Mouse (Mus musculus): ENCODE data around the gene Pgf. TPM values are rescaled to one million over a fixed set of nuclear protein-coding genes. Genes with fewer than 3 reads are reported as not detected.

Gene Pgf
- polyA plus RNA-seq, 1 experiment from 2014 or later = 15.9 TPM

GRCm38 (mm10) chr12:85201830-85202147 lies 24.2 kb upstream of the Pgf start:
- H3K4me1 ChIP-seq = peaks cover 34% of the 10 kb centered on the region
- H3K9ac ChIP-seq = no peak overlapping the region
- 57% methylated on average over 2 of the region's 2 CpGs for WGBS
- H3K4me3 ChIP-seq (replicated peaks) = no peak overlapping the region
- H3K4me2 ChIP-seq (replicated peaks) = 0 out of 2 replicates have a peak overlapping the region, but pooled peaks have one; percentile 15
- peak overlapping the region; percentile 72; the same call in 1 of the 2 replicates for H3K27ac ChIP-seq (replicated peaks)
- no peaks in the 10 kb centered on the region for H3K36me3 ChIP-seq
- ATAC-seq (ENCODE audit: insufficient number of reproducible peaks, low FRiP score, low TSS enrichment, low read depth) = no peak
- no peaks in the 10 kb centered on the region for H3K9me3 ChIP-seq (replicated peaks)
- no peaks in the 10 kb centered on the region; the same call in 1 of the 2 replicates for H3K27me3 ChIP-seq

GRCm38 (mm10) chr12:85200929-85201829 lies 23.6 kb upstream of the Pgf start:
- peak; percentile 64 for ATAC-seq (ENCODE audit: insufficient number of reproducible peaks, low FRiP score, low TSS enrichment, low read depth)
- H3K9me3 ChIP-seq (replicated peaks) = no peaks in the 10 kb centered on the region
- H3K27ac ChIP-seq (replicated peaks) = peak overlapping the region; percentile 72
- H3K4me1 ChIP-seq = peaks cover 38% of the 10 kb centered on the region
- peak overlapping the region; percentile 15; the same call in 1 of the 2 replicates for H3K4me2 ChIP-seq (replicated peaks)
- WGBS = 14% methylated on average over 24 of the region's 24 CpGs
- no peaks in the 10 kb centered on the region; the same call in 1 of the 2 replicates for H3K27me3 ChIP-seq
- H3K36me3 ChIP-seq = no peaks in the 10 kb centered on the region
- no peak overlapping the region for H3K9ac ChIP-seq
- H3K4me3 ChIP-seq (replicated peaks) = no peak overlapping the region

GRCm38 (mm10) chr12:85199954-85200353 lies 22.4 kb upstream of the Pgf start:
- no peak overlapping the region for H3K4me2 ChIP-seq (replicated peaks)
- H3K4me1 ChIP-seq = peaks cover 45% of the 10 kb centered on the region
- H3K36me3 ChIP-seq = no peaks in the 10 kb centered on the region
- no peaks in the 10 kb centered on the region for H3K9me3 ChIP-seq (replicated peaks)
- 70% methylated on average over 1 of the region's 1 CpGs for WGBS
- no peak overlapping the region for H3K4me3 ChIP-seq (replicated peaks)
- no peak for ATAC-seq (ENCODE audit: insufficient number of reproducible peaks, low FRiP score, low TSS enrichment, low read depth)
- no peak overlapping the region for H3K27ac ChIP-seq (replicated peaks)
- no peak overlapping the region for H3K9ac ChIP-seq
- H3K27me3 ChIP-seq = no peaks in the 10 kb centered on the region; the same call in 1 of the 2 replicates

- H3K4me1 ChIP-seq = peaks cover 62% of the 10 kb centered on the region
- H3K9ac ChIP-seq = no peak overlapping the region
- H3K4me3 ChIP-seq (replicated peaks) = no peak overlapping the region
- no peak for ATAC-seq (ENCODE audit: insufficient number of reproducible peaks, low FRiP score, low TSS enrichment, low read depth)
- H3K27me3 ChIP-seq = no peaks in the 10 kb centered on the region; the same call in 1 of the 2 replicates
- H3K4me2 ChIP-seq (replicated peaks) = no peak overlapping the region
- no peak overlapping the region for H3K27ac ChIP-seq (replicated peaks)
- H3K9me3 ChIP-seq (replicated peaks) = no peaks in the 10 kb centered on the region
- no peaks in the 10 kb centered on the region for H3K36me3 ChIP-seq
- 18% methylated on average over 8 of the region's 8 CpGs for WGBS
Observed at GRCm38 (mm10) chr12:85197936-85198335, 20.3 kb upstream of the Pgf start.

- 64% methylated on average over 7 of the region's 7 CpGs for WGBS
- H3K4me1 ChIP-seq = peaks cover 67% of the 10 kb centered on the region
- H3K9me3 ChIP-seq (replicated peaks) = no peaks in the 10 kb centered on the region
- no peaks in the 10 kb centered on the region; the same call in 1 of the 2 replicates for H3K27me3 ChIP-seq
- no peak overlapping the region for H3K4me3 ChIP-seq (replicated peaks)
- H3K27ac ChIP-seq (replicated peaks) = no peak overlapping the region
- ATAC-seq (ENCODE audit: insufficient number of reproducible peaks, low FRiP score, low TSS enrichment, low read depth) = no peak
- no peaks in the 10 kb centered on the region for H3K36me3 ChIP-seq
- no peak overlapping the region for H3K4me2 ChIP-seq (replicated peaks)
- no peak overlapping the region for H3K9ac ChIP-seq
Observed at GRCm38 (mm10) chr12:85197371-85197770, 19.8 kb upstream of the Pgf start.

GRCm38 (mm10) chr12:85196191-85196590 lies 18.6 kb upstream of the Pgf start:
- WGBS = 85% methylated on average over 10 of the region's 10 CpGs
- H3K4me1 ChIP-seq = peaks cover 57% of the 10 kb centered on the region

GRCm38 (mm10) chr12:85195086-85195485 lies 17.5 kb upstream of the Pgf start:
- no peak for ATAC-seq (ENCODE audit: insufficient number of reproducible peaks, low FRiP score, low TSS enrichment, low read depth)
- no peaks in the 10 kb centered on the region for H3K36me3 ChIP-seq
- WGBS = 82% methylated on average over 5 of the region's 5 CpGs
- H3K27me3 ChIP-seq = no peaks in the 10 kb centered on the region; the same call in 1 of the 2 replicates
- H3K4me3 ChIP-seq (replicated peaks) = no peak overlapping the region
- no peaks in the 10 kb centered on the region for H3K9me3 ChIP-seq (replicated peaks)
- H3K9ac ChIP-seq = no peak overlapping the region
- no peak overlapping the region for H3K27ac ChIP-seq (replicated peaks)
- no peak overlapping the region for H3K4me2 ChIP-seq (replicated peaks)
- H3K4me1 ChIP-seq = peaks cover 49% of the 10 kb centered on the region

More at GRCm38 (mm10) chr12:85196191-85196590, 18.6 kb upstream of the Pgf start:
- Histone ChIP-seq H3K9me3 (replicated peaks) (no peaks in the 10 kb centered on the region), H3K4me2 (replicated peaks) (no peak overlapping the region), H3K27ac (replicated peaks) (no peak overlapping the region), H3K27me3 (no peaks in the 10 kb centered on the region; the same call in 1 of the 2 replicates), H3K36me3 (no peaks in the 10 kb centered on the region), H3K4me3 (replicated peaks) (no peak overlapping the region), H3K9ac (no peak overlapping the region)
- ATAC-seq (ENCODE audit: insufficient number of reproducible peaks, low FRiP score, low TSS enrichment, low read depth) = no peak

GRCm38 (mm10) chr12:85194623-85195018 lies 17.0 kb upstream of the Pgf start:
- peak; percentile 51 for ATAC-seq (ENCODE audit: insufficient number of reproducible peaks, low FRiP score, low TSS enrichment, low read depth)
- H3K9me3 ChIP-seq (replicated peaks) = no peaks in the 10 kb centered on the region
- H3K4me3 ChIP-seq (replicated peaks) = no peak overlapping the region
- no peaks in the 10 kb centered on the region for H3K36me3 ChIP-seq
- H3K9ac ChIP-seq = no peak overlapping the region
- H3K27ac ChIP-seq (replicated peaks) = 0 out of 2 replicates have a peak overlapping the region, but pooled peaks have one; percentile 34
- no peaks in the 10 kb centered on the region for H3K27me3 ChIP-seq
- H3K4me1 ChIP-seq = peaks cover 49% of the 10 kb centered on the region
- 27% methylated on average over 4 of the region's 4 CpGs for WGBS
- H3K4me2 ChIP-seq (replicated peaks) = no peak overlapping the region

GRCm38 (mm10) chr12:85193923-85194622 lies 16.5 kb upstream of the Pgf start:
- Histone ChIP-seq H3K4me1 (peaks cover 49% of the 10 kb centered on the region), H3K9ac (no peak overlapping the region), H3K27me3 (no peaks in the 10 kb centered on the region), H3K4me3 (replicated peaks) (no peak overlapping the region), H3K36me3 (no peaks in the 10 kb centered on the region), H3K9me3 (replicated peaks) (no peaks in the 10 kb centered on the region), H3K4me2 (replicated peaks) (no peak overlapping the region), H3K27ac (replicated peaks) (0 out of 2 replicates have a peak overlapping the region, but pooled peaks have one; percentile 34)
- WGBS = 83% methylated on average over 11 of the region's 11 CpGs
- ATAC-seq (ENCODE audit: insufficient number of reproducible peaks, low FRiP score, low TSS enrichment, low read depth) = no peak

- WGBS = 83% methylated on average over 10 of the region's 10 CpGs
- no peak for ATAC-seq (ENCODE audit: insufficient number of reproducible peaks, low FRiP score, low TSS enrichment, low read depth)
- Histone ChIP-seq H3K9ac (no peak overlapping the region), H3K9me3 (replicated peaks) (no peaks in the 10 kb centered on the region), H3K4me1 (peaks cover 47% of the 10 kb centered on the region), H3K4me2 (replicated peaks) (no peak overlapping the region), H3K4me3 (replicated peaks) (no peak overlapping the region), H3K27me3 (no peaks in the 10 kb centered on the region), H3K36me3 (no peaks in the 10 kb centered on the region), H3K27ac (replicated peaks) (no peak overlapping the region)
Observed at GRCm38 (mm10) chr12:85193146-85193545, 15.6 kb upstream of the Pgf start.

- H3K4me2 ChIP-seq (replicated peaks) = 0 out of 2 replicates have a peak overlapping the region, but pooled peaks have one; percentile 0
- no peak for ATAC-seq (ENCODE audit: insufficient number of reproducible peaks, low FRiP score, low TSS enrichment, low read depth)
- H3K27me3 ChIP-seq = no peaks in the 10 kb centered on the region
- no peaks in the 10 kb centered on the region for H3K36me3 ChIP-seq
- H3K9ac ChIP-seq = no peak overlapping the region
- H3K4me1 ChIP-seq = peaks cover 42% of the 10 kb centered on the region
- WGBS = 25% methylated on average over 19 of the region's 19 CpGs
- no peak overlapping the region for H3K4me3 ChIP-seq (replicated peaks)
- no peak overlapping the region for H3K27ac ChIP-seq (replicated peaks)
- H3K9me3 ChIP-seq (replicated peaks) = no peaks in the 10 kb centered on the region
Observed at GRCm38 (mm10) chr12:85192461-85193108, 15.0 kb upstream of the Pgf start.

All from embryonic facial prominence, embryonic 15.5 days (tissue).